Mouse (Mus musculus) lung, postnatal 0 days (tissue): ENCODE results near the gene Papola.

ENCODE experiments used
- CTCF ChIP-seq: IDR thresholded peaks from 2 replicates; pipeline ENCODE4 v1.5.1; 2016; ENCODE audit warnings: antibody characterized with exemption, mild to moderate bottlenecking
- EP300 ChIP-seq: IDR thresholded peaks from 2 replicates; pipeline ENCODE4 v1.6.1; 2016; ENCODE audit warnings: antibody characterized with exemption, mild to moderate bottlenecking, control low read depth

DNA sequence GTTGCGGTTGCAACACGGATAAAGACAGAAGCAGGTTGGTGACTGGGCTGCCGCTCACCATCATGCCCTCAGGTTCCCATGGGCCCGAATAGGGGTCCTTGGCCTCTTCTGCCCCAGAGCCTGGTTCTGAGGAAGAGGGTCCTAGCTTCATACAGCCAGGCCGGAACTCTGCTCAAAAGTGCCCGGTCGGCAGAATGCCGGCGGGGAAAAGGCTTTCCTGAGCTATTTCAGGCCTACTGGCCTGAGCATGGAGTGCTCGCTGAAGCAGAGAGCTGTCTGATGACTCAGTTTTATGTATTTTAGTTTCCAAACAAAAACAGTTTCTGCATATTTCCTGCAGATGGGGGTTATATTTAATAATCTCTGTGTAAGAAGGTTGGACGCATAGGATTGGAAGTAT lies 78.9 kb downstream of the Papola start:
- TF ChIP-seq CTCF (no peak), EP300 (no peak)
